Mouse (Mus musculus): ENCODE results near the gene Slc4a7.
A peak's percentile ranks its signal among the peaks of the same experiment; 100 is the strongest.
"Not testable (repeated sequence)": the region's sequence is repeated elsewhere in the genome, so short reads cannot be mapped to it uniquely, and the experiment has no call there.

The Slc4a7 gene

GRCm38 (mm10) chr14:14800810-14801209 lies 98.7 kb downstream of the Slc4a7 start:
- no peak for DNase-seq

DNA sequence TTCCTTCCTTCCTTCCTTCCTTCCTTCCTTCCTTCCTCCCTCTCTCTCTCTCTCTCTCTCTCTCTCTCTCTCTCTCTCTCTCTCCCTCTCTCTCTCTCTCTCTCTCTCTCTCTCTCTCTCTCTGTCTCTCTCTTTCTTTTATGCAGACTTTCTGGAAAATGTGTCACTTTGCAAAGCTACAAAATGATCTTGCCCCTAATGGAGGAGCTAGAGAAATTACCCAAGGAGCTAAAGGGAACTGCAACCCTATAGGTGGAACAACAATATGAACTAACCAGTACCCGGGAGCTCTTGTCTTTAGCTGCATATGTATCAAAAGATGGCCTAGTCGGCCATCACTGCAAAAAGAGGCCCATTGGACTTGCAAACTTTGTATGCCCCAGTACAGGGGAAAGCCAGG lies 101.0 kb downstream of the Slc4a7 start, which contains the start of gene Nek10:
TSS of gene Nek10 (plus strand) at position 301 of the 400 bp plus-strand sequence.
- DNase-seq: not testable (repeated sequence)

GRCm38 (mm10) chr14:14803921-14804517 lies 101.9 kb downstream of the Slc4a7 start:
- DNase-seq: no peak

DNA sequence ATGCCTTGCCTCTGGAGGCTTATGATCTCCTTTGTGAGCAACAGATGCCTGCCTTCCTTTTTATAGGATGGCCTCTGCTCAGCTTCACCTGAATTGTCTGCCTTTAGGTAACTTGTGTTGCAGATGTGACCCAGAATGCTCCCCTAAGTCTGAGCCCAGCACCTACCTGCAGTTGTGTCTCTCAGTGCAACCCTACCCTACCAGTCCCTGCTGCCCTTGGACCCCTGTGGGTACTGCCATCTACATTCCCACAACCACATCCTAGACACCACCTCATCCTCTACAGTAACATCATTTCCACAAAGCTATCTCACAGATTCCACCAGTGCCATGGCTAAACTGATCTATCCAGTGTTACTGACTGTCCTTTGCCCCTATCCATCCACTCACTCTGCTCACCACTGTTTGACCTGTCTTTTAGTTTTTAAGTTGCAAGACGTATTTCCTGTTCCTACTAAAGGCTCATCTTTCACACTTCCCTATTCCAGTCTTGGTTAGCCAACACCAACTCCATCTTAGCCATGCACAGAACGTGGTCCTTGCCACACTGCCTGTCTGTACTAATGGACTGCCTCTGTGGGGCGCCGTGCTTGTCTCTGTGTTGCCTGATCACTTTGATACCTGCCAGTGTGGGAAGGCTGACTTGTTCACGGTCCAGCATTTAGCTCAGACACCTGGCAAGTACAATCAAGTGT lies 102.6 kb downstream of the Slc4a7 start:
- DNase-seq: no peak

DNA sequence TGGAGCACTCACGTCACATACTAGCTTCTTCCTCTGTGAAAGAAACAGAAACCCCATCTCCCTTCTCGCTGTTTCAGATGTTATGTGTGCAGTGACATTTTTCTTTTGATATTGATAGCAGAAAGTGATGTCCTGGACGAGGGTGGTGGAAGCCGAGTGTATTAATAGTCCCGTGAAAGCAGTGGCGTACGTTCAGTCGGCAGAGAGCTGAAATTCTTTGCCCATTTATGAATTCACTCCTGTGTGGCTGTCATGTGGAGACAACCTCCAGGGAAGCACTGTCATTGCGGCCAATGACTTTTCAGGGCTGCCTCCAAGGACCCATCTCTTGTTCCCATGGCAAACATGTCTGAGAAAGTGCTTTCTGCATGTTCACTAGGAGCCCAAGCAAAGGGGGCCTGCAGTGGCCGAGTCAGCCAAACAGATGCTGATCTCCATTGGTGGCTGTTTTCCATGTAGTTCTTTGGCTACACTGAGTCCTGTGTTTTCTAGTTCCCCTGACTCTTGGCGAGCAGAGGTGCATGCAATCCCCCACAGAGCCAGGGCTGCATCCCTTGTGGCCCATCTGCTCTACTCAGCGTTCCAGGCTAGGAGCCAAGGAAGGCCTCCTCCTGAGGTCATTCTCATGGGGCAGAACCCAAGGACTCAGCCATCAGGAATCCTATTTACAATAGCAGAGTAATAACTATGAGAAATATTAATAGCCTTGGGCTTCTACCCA lies 130.6 kb downstream of the Slc4a7 start:
- DNase-seq: peak; percentile 99

GRCm38 (mm10) chr14:14833498-14833897 lies 131.4 kb downstream of the Slc4a7 start:
- no peak for DNase-seq

GRCm38 (mm10) chr14:14834266-14834665 lies 132.2 kb downstream of the Slc4a7 start:
- DNase-seq: no peak

- no peak for DNase-seq
These were observed 135.5 kb downstream of the Slc4a7 start for GRCm38 (mm10) chr14:14837627-14838026.

DNA sequence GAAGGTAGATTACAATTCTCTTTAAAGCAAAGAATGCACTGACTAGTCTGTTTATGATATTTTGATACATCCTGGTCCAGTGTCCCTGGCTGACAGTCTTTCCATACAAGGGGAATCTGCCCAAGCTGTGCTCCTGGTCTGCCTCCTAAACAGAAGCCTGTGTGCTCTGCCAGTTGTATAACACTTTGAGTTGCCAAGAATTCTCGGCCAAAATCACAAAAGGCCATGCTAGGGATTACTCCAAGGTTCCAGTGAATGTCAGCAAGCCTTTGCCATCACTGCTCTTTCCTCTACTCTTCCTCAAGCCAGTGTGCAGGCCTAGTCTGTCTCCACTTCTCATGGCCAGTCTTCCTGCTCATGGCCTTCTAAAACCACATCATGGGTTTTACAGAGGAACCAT lies 136.0 kb downstream of the Slc4a7 start:
- DNase-seq: peak; percentile 91

- no peak for DNase-seq
These were observed 140.9 kb downstream of the Slc4a7 start for GRCm38 (mm10) chr14:14842734-14843530.
